28 mouse cellular contexts compared by ENCODE assay signal in the genomic region with DNA sequence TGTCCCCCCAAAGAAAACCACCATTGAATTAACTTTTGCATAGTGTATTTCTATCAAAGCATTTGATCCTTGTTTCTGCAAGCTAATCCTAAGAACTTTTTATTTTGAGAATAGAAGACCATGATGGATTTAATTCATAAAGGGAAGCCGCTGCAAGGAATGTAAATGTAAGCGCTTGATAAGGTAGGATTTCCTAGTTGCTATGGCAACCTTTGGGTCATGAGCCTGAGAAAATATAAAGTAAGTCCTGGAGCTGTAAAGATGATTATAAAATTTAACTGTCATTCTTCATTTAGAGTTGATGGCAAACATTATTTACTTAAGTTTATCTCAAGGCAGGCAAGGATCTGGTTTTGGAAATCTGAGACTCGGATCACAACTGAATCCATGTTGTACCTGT.
A peak's percentile ranks its signal among the peaks of the same experiment; 100 is the strongest.
DNase-seq lines count a peak whose midpoint lies in the region; ATAC-seq and TF ChIP-seq lines count a peak whose summit lies in the region.
"Had no signal": no experiment of that assay in that cellular context is flagged by ENCODE, and none has a peak within 500 bp of the region (broad histone marks: within the 10 kb centered on the region; RNA-seq: fewer than 3 reads in every experiment).

No protein-coding gene starts in this region.

- H3K36me3 ChIP-seq in hindbrain, embryonic 13.5 days, result no peaks in the 10 kb centered on the region
- no peaks in the 10 kb centered on the region for H3K36me3 ChIP-seq in hindbrain, postnatal 0 days (ENCODE audit: insufficient read depth, low read length)
- H3K36me3 ChIP-seq in midbrain, embryonic 12.5 days, result no peaks in the 10 kb centered on the region
- H3K36me3 ChIP-seq in midbrain, embryonic 11.5 days (ENCODE audit: control insufficient read depth, insufficient read depth, low read length), result no peaks in the 10 kb centered on the region
- H3K36me3 ChIP-seq in embryonic facial prominence, embryonic 14.5 days (ENCODE audit: control insufficient read depth, insufficient read depth, low read length), result no peaks in the 10 kb centered on the region
- no peaks in the 10 kb centered on the region for H3K36me3 ChIP-seq in neural tube, embryonic 15.5 days
- H3K36me3 ChIP-seq: heart, embryonic 10.5 days; heart, embryonic 15.5 days; hindbrain, embryonic 12.5 days; intestine, embryonic 15.5 days had no signal

- peaks cover 44% of the 10 kb centered on the region for H3K4me1 ChIP-seq in hindbrain, embryonic 13.5 days (replicated peaks)
- H3K4me1 ChIP-seq in hindbrain, postnatal 0 days (ENCODE audit: insufficient read depth, low read length), result no peaks in the 10 kb centered on the region
- peaks cover 15% of the 10 kb centered on the region for H3K4me1 ChIP-seq in midbrain, embryonic 12.5 days
- no peaks in the 10 kb centered on the region for H3K4me1 ChIP-seq in midbrain, embryonic 11.5 days (ENCODE audit: control insufficient read depth, insufficient read depth, low read length)
- peaks cover 11% of the 10 kb centered on the region for H3K4me1 ChIP-seq in embryonic facial prominence, embryonic 14.5 days (ENCODE audit: control insufficient read depth, insufficient read depth, low read length)
- peaks cover 20% of the 10 kb centered on the region for H3K4me1 ChIP-seq in neural tube, embryonic 15.5 days
- H3K4me1 ChIP-seq: heart, embryonic 15.5 days; intestine, embryonic 15.5 days had no signal

- no peak for ATAC-seq in hindbrain, embryonic 13.5 days (ENCODE audit: low FRiP score)
- no peak for ATAC-seq in hindbrain, postnatal 0 days
- no peak for ATAC-seq in midbrain, embryonic 12.5 days (ENCODE audit: low FRiP score, low read depth)
- no peak for ATAC-seq in midbrain, embryonic 11.5 days (ENCODE audit: low FRiP score)
- ATAC-seq in embryonic facial prominence, embryonic 14.5 days (ENCODE audit: low read depth), result no peak; the same call in 1 of the 2 replicates
- no peak for ATAC-seq in neural tube, embryonic 15.5 days (ENCODE audit: low FRiP score)
- ATAC-seq in cerebellum, adult (ENCODE audit: insufficient number of reproducible peaks, low FRiP score, low TSS enrichment), result no peak
- ATAC-seq: forebrain, embryonic 13.5 days; intestine, embryonic 15.5 days had no signal

- H3K9me3 ChIP-seq in hindbrain, embryonic 13.5 days, result no peaks in the 10 kb centered on the region
- H3K9me3 ChIP-seq in hindbrain, postnatal 0 days (ENCODE audit: low read length), result no peaks in the 10 kb centered on the region
- H3K9me3 ChIP-seq in midbrain, embryonic 12.5 days, result no peaks in the 10 kb centered on the region
- H3K9me3 ChIP-seq in midbrain, embryonic 11.5 days (ENCODE audit: control insufficient read depth, low read length), result no peaks in the 10 kb centered on the region
- no peaks in the 10 kb centered on the region for H3K9me3 ChIP-seq in embryonic facial prominence, embryonic 14.5 days (ENCODE audit: control insufficient read depth, low read length)
- H3K9me3 ChIP-seq in neural tube, embryonic 15.5 days (replicated peaks), result no peaks in the 10 kb centered on the region
- H3K9me3 ChIP-seq: forebrain, embryonic 13.5 days; heart, embryonic 10.5 days; heart, embryonic 15.5 days; hindbrain, embryonic 12.5 days; intestine, embryonic 15.5 days had no signal

- H3K4me3 ChIP-seq in hindbrain, embryonic 13.5 days, result no peak overlapping the region
- H3K4me3 ChIP-seq in hindbrain, postnatal 0 days (ENCODE audit: low read length), result no peak overlapping the region
- no peak overlapping the region for H3K4me3 ChIP-seq in midbrain, embryonic 12.5 days
- H3K4me3 ChIP-seq in midbrain, embryonic 11.5 days (ENCODE audit: low read depth, low read length), result no peak overlapping the region
- no peak overlapping the region for H3K4me3 ChIP-seq in embryonic facial prominence, embryonic 14.5 days (ENCODE audit: low read depth, low read length)
- H3K4me3 ChIP-seq in neural tube, embryonic 15.5 days (replicated peaks), result no peak overlapping the region
- H3K4me3 ChIP-seq: forebrain, embryonic 13.5 days; heart, embryonic 10.5 days; heart, embryonic 15.5 days; hindbrain, embryonic 12.5 days; intestine, embryonic 15.5 days; myocyte had no signal

- TF ChIP-seq CTCF in hindbrain, postnatal 0 days (IDR thresholded peaks at IDR 0.05; ENCODE audit: low read depth), result no peak

- H3K9ac ChIP-seq in hindbrain, embryonic 13.5 days, result no peak overlapping the region
- no peak overlapping the region for H3K9ac ChIP-seq in hindbrain, postnatal 0 days (replicated peaks; ENCODE audit: low read length)
- H3K9ac ChIP-seq in midbrain, embryonic 12.5 days (replicated peaks), result no peak overlapping the region
- H3K9ac ChIP-seq in midbrain, embryonic 11.5 days (ENCODE audit: low read length), result no peak overlapping the region
- no peak overlapping the region for H3K9ac ChIP-seq in embryonic facial prominence, embryonic 14.5 days (ENCODE audit: low read depth, low read length)
- H3K9ac ChIP-seq in neural tube, embryonic 15.5 days (replicated peaks), result no peak overlapping the region
- H3K9ac ChIP-seq: forebrain, embryonic 13.5 days; heart, embryonic 15.5 days; hindbrain, embryonic 12.5 days; intestine, embryonic 15.5 days; liver, embryonic 14.5 days had no signal

- peak overlapping the region; percentile 58; the same call in 1 of the 2 replicates for H3K27ac ChIP-seq in hindbrain, embryonic 13.5 days
- H3K27ac ChIP-seq in hindbrain, postnatal 0 days, result no peak overlapping the region
- H3K27ac ChIP-seq in midbrain, embryonic 12.5 days (replicated peaks), result 0 out of 2 replicates have a peak overlapping the region, but pooled peaks have one; percentile 39
- H3K27ac ChIP-seq in midbrain, embryonic 11.5 days (ENCODE audit: low read depth, low read length), result no peak overlapping the region
- H3K27ac ChIP-seq in embryonic facial prominence, embryonic 14.5 days (replicated peaks; ENCODE audit: low read depth, low read length), result no peak overlapping the region; the same call in 1 of the 2 replicates
- 0 out of 2 replicates have a peak overlapping the region, but pooled peaks have one; percentile 65 for H3K27ac ChIP-seq in neural tube, embryonic 15.5 days (replicated peaks)
- H3K27ac ChIP-seq: forebrain, embryonic 13.5 days; heart, embryonic 10.5 days; heart, embryonic 15.5 days; hindbrain, embryonic 12.5 days; intestine, embryonic 15.5 days; liver, embryonic 14.5 days had no signal

- H3K4me2 ChIP-seq in hindbrain, embryonic 13.5 days, result no peak overlapping the region
- no peak overlapping the region for H3K4me2 ChIP-seq in hindbrain, postnatal 0 days (ENCODE audit: low read depth, low read length)
- no peak overlapping the region for H3K4me2 ChIP-seq in midbrain, embryonic 12.5 days (replicated peaks)
- no peak overlapping the region for H3K4me2 ChIP-seq in midbrain, embryonic 11.5 days
- no peak overlapping the region for H3K4me2 ChIP-seq in embryonic facial prominence, embryonic 14.5 days (ENCODE audit: low read depth, low read length)
- no peak overlapping the region for H3K4me2 ChIP-seq in neural tube, embryonic 15.5 days
- H3K4me2 ChIP-seq: forebrain, embryonic 13.5 days; heart, embryonic 15.5 days; hindbrain, embryonic 12.5 days; intestine, embryonic 15.5 days had no signal

- no peak for DNase-seq in hindbrain, postnatal 0 days (ENCODE audit: low spot score)
- no peak for DNase-seq in midbrain, embryonic 11.5 days (ENCODE audit: low spot score, missing footprints)
- peak; percentile 61 for DNase-seq in embryonic facial prominence, embryonic 14.5 days (ENCODE audit: low spot score)
- DNase-seq: adrenal gland, postnatal 14 days; cerebellum, adult 18-20 months; cerebellum, postnatal 10 days; gastrocnemius, postnatal 25 days; heart, adult 11 months; kidney, adult 2 months; kidney, postnatal 36 days; layer of hippocampus, postnatal 36 days; liver; lung, adult 2 months; lung, postnatal 10 days; right cerebral cortex, adult 18-20 months; spleen, adult 18-20 months; thymus, postnatal 14 days had no signal

- no peaks in the 10 kb centered on the region for H3K27me3 ChIP-seq in hindbrain, embryonic 13.5 days
- H3K27me3 ChIP-seq in hindbrain, postnatal 0 days (ENCODE audit: insufficient read depth, low read length), result no peaks in the 10 kb centered on the region
- no peaks in the 10 kb centered on the region for H3K27me3 ChIP-seq in midbrain, embryonic 12.5 days
- H3K27me3 ChIP-seq in midbrain, embryonic 11.5 days (ENCODE audit: control insufficient read depth, insufficient read depth, low read length), result no peaks in the 10 kb centered on the region
- no peaks in the 10 kb centered on the region for H3K27me3 ChIP-seq in embryonic facial prominence, embryonic 14.5 days (replicated peaks; ENCODE audit: control insufficient read depth, insufficient read depth, low read length)
- H3K27me3 ChIP-seq in neural tube, embryonic 15.5 days (replicated peaks), result no peaks in the 10 kb centered on the region
- H3K27me3 ChIP-seq: forebrain, embryonic 13.5 days; heart, embryonic 15.5 days; hindbrain, embryonic 12.5 days; intestine, embryonic 15.5 days had no signal

- WGBS in hindbrain, embryonic 13.5 days, result 68% methylated on average over 3 of the region's 3 CpGs
- 78% methylated on average over 3 of the region's 3 CpGs for WGBS in hindbrain, postnatal 0 days
- WGBS in midbrain, embryonic 12.5 days, result 69% methylated on average over 3 of the region's 3 CpGs
- 78% methylated on average over 3 of the region's 3 CpGs for WGBS in midbrain, embryonic 11.5 days
- 49% methylated on average over 3 of the region's 3 CpGs for WGBS in embryonic facial prominence, embryonic 14.5 days
- WGBS in neural tube, embryonic 15.5 days, result 63% methylated on average over 3 of the region's 3 CpGs

Comparison
In these comparisons a context has a peak if more than half of its experiments do, and no peak if none do; other contexts are left out.
1. H3K27ac ChIP-seq: peak in hindbrain, embryonic 13.5 days (single experiment), midbrain, embryonic 12.5 days (single experiment) and neural tube, embryonic 15.5 days (single experiment); none in hindbrain, postnatal 0 days (single experiment), midbrain, embryonic 11.5 days (single experiment) and embryonic facial prominence, embryonic 14.5 days (single experiment).